Mouse (Mus musculus) lung, adult 2 months (tissue): ENCODE data around the gene Zcchc4.

Source experiments
- CTCF ChIP-seq: fragments of 200-500 bp; IDR thresholded peaks from 2 replicates; pipeline ENCODE4 v1.5.1; 2011; ENCODE audit warnings: mild to moderate bottlenecking, low read length, control low read depth; ENCODE audit not compliant: insufficient read depth
- POLR2A ChIP-seq: fragments of 200-500 bp; IDR thresholded peaks from 2 replicates; pipeline ENCODE4 v1.6.1; 2011; ENCODE audit warnings: low read depth, mild to moderate bottlenecking, control low read depth, low read length, borderline replicate concordance; ENCODE audit errors: extremely low read depth

- TF ChIP-seq CTCF = no peak
- no peak for TF ChIP-seq POLR2A
These were observed 18.9 kb downstream of the Zcchc4 start for GRCm38 (mm10) chr5:52794109-52794508.
